Mouse (Mus musculus) embryo, embryonic 11 days (tissue): ENCODE results near the gene Gm3015.
"Not testable (repeated sequence)": the region's sequence is repeated elsewhere in the genome, so short reads cannot be mapped to it uniquely, and the experiment has no call there.

Source experiments
- DNase-seq: peaks from one replicate; pipeline ENCODE4 v3.0.0-alpha.2; 2015

The Gm3015 gene

DNA sequence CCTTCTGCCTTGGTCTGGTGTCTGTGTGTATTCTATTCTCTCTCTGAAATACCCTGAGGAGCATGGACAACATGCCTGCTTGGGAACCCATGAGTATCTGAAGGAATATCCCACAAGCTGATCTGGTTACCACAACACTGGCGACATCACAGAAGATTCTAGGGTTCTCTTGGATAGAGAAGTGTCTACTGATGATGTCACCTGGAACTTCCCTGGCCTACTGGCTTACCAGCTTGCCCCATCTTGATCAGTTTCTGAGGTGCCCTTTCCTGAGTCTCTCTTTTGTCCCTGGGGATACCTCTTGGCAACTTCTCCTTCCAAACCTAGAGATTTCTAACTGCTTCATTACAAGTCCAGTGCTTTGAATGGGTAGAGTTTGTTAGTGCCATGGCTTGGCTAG lies at the start of gene Gm3015:
Gene Gm3015, minus strand, starts transcription at position 101 of the 400 bp plus-strand sequence.
- not testable (repeated sequence) for DNase-seq

DNA sequence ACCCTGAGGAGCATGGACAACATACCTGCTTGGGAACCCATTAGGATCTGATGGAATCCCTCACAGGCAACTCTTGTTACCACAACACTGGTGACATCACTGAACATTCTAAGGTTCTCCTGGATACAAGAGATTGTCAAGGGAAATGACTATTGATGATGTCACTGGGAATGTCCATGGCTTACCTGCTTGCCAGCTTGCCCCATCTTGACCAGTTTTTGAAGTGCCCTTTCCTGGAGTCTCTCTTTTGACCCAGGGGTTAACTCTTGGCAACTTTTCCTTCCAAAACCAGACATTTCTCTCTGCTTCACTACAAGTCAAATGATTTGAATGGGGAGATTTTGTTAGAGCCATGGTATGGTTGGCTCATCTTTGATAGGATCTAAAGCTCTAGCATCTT lies 29.3 kb upstream of the Gm3015 start, which contains the start of gene Gm10377:
Gene Gm10377, minus strand, starts transcription at position 101 of the 400 bp plus-strand sequence.
- not testable (repeated sequence) for DNase-seq
